Mouse (Mus musculus): Measurements from ENCODE around the gene Eef2. TPM values are rescaled to one million over a fixed set of nuclear protein-coding genes. Genes with fewer than 3 reads are reported as not detected.
A peak's percentile ranks its signal among the peaks of the same experiment; 100 is the strongest.
"Not testable (repeated sequence)": the region's sequence is repeated elsewhere in the genome, so short reads cannot be mapped to it uniquely, and the experiment has no call there.

Eef2 gene
- polyA plus RNA-seq, 1 experiment from 2014 or later, result 534 TPM

DNA sequence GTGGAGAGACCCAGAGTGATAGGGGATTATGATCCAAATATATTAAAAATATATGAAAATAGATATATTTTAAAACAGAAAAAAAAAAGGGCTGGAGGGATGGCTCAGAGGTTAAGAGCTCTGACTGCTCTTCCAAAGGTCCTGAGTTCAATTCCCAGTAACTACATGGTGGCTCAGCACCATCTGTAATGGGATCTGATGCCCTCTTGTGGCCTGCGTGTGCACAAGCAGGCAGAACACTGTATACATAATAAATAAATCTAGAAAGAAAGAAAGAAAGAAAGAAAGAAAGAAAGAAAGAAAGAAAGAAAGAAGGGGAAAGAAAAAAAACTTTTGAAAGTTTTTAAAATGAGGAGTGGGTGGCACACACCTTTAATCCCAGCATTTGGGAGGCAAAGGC, 40.8 kb downstream of the Eef2 start:
- peaks cover 77% of the 10 kb centered on the region for H3K36me3 ChIP-seq
- not testable (repeated sequence) for H3K9ac ChIP-seq (replicated peaks); H3K27me3 ChIP-seq; H3K4me2 ChIP-seq (replicated peaks); ATAC-seq (ENCODE audit: low FRiP score, low read depth); H3K4me1 ChIP-seq; H3K9me3 ChIP-seq; H3K27ac ChIP-seq (replicated peaks); H3K4me3 ChIP-seq
- WGBS, result 25% methylated on average over 1 of the region's 1 CpGs

DNA sequence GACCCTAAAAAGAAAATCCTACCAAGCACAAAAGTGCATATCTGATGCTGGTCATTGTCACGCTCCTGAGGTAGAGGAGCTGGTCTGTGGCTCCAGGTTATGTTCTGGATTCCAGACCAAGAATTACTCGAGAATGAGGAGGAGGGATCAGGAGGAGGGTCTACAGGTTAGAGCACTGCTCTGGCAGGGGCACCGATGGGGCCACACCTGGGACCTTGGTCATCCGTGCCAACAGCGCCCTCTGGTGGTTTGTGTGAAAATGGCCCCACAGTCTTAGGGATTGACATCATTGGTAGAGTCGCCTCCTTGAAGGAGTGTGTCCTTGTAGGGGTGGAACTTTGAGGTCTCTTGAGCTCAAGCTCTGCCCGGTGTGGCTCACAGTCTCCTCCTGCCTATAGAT, 41.5 kb downstream of the Eef2 start:
- H3K27ac ChIP-seq (replicated peaks), result no peak overlapping the region
- no peak overlapping the region for H3K4me3 ChIP-seq
- no peak overlapping the region for H3K9ac ChIP-seq (replicated peaks)
- no peak for ATAC-seq (ENCODE audit: low FRiP score, low read depth)
- H3K27me3 ChIP-seq, result no peaks in the 10 kb centered on the region
- H3K4me1 ChIP-seq, result no peaks in the 10 kb centered on the region
- H3K36me3 ChIP-seq, result peaks cover 74% of the 10 kb centered on the region
- H3K4me2 ChIP-seq (replicated peaks), result no peak overlapping the region
- H3K9me3 ChIP-seq, result no peaks in the 10 kb centered on the region
- WGBS, result 38% methylated on average over 7 of the region's 7 CpGs

DNA sequence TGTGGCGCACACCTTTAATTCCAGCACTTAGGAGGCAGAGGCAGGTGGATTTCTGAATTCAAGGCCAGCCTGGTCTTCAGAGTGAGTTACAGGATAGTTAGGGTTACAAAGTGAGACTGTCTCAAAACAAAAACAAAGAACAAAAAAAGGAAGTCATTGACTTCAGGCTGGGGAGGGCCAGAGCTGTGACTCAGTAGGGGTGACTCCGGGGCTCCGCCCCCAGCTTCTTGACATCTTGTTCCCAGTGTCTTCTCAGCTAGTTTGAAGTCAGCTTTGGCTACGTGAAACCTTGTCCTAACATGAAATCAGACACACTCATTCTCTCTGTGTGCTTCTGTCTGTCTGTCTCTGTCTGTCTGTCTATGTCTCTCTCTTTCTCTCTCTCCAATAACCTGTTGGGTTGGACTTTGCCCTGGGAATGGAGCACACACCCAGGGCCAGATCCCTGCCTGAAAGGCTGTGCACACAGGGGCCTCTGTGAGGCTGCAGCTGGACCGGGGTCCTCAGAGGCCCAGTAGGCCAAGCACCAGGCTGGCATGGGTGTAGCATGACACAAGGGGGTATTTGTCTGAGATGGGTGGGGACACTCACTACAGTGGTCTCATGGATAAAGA, 45.1 kb downstream of the Eef2 start:
- Histone ChIP-seq H3K9ac (replicated peaks) (no peak overlapping the region), H3K4me3 (no peak overlapping the region), H3K36me3 (peaks cover 54% of the 10 kb centered on the region), H3K4me1 (no peaks in the 10 kb centered on the region), H3K4me2 (replicated peaks) (no peak overlapping the region), H3K27ac (replicated peaks) (no peak overlapping the region), H3K27me3 (no peaks in the 10 kb centered on the region), H3K9me3 (no peaks in the 10 kb centered on the region)
- no peak for ATAC-seq (ENCODE audit: low FRiP score, low read depth)
- WGBS, result 94% methylated on average over 5 of the region's 5 CpGs

DNA sequence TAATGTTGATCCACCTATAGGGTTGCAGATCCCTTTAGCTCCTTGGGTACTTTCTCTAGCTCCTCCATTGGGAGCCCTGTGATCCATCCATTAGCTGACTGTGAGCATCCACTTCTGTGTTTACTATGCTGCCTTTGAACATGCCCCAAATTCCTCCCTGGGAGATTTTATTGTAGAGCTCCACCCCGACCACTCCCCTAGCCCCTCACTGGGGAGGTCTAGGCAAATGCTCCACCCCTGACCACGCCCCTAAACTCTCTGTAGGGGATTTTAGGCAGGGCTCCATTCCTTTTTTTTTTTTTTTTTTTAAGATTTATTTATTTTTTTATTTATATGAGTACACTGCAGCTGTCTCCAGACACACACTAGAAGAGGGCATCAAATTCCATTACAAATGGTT, 47.3 kb downstream of the Eef2 start:
- H3K9ac ChIP-seq (replicated peaks); ATAC-seq (ENCODE audit: low FRiP score, low read depth): not testable (repeated sequence)
- WGBS, result 71% methylated on average over 2 of the region's 2 CpGs

DNA sequence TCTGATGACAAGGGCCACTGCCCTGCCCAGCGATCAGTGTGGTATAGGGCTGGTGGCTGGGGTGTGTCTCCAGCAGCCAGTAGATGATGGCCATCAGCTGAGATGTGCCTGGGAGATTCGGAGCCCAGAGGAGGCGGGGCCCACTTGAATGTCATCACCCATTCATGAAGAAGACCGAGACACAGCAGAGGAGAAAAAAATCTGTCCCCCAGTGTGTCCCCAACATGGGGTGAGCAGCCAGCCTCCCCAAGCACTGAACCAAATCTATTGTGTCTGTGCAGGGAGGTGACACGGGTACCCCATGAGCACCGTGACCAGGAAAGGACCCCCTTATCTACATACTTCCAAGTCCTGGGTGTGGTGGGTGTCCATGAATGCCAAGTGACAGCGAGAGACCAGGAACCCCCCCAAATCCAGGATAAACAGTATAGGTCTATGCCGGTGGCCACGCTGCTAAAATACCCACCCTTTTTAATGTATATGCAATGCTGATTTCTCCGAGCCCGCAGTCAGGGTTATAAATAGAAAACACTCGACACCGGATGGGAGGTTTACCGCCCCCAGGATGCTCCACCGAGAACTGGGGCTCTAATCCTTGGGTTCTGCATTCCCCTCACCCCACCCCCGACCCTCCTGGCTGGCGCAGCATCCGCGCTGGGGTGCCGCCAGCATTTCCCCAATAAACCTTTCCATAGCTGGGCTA, 53.5 kb downstream of the Eef2 start:
- no peak for ATAC-seq (ENCODE audit: low FRiP score, low read depth)
- Histone ChIP-seq H3K4me1 (peaks cover 40% of the 10 kb centered on the region), H3K4me2 (replicated peaks) (peak overlapping the region; percentile 63), H3K27me3 (peaks cover 15% of the 10 kb centered on the region), H3K36me3 (peaks cover 5% of the 10 kb centered on the region; the same call in 1 of the 2 replicates), H3K4me3 (peak overlapping the region; percentile 54), H3K9me3 (no peaks in the 10 kb centered on the region), H3K27ac (replicated peaks) (peak overlapping the region; percentile 78), H3K9ac (replicated peaks) (peak overlapping the region; percentile 76)
- WGBS, result 12% methylated on average over 20 of the region's 20 CpGs

More for the DNA sequence above, 47.3 kb downstream of the Eef2 start:
- peaks cover 44% of the 10 kb centered on the region for H3K36me3 ChIP-seq
- H3K4me1 ChIP-seq; H3K9me3 ChIP-seq; H3K4me2 ChIP-seq (replicated peaks); H3K27ac ChIP-seq (replicated peaks); H3K27me3 ChIP-seq; H3K4me3 ChIP-seq: not testable (repeated sequence)

DNA sequence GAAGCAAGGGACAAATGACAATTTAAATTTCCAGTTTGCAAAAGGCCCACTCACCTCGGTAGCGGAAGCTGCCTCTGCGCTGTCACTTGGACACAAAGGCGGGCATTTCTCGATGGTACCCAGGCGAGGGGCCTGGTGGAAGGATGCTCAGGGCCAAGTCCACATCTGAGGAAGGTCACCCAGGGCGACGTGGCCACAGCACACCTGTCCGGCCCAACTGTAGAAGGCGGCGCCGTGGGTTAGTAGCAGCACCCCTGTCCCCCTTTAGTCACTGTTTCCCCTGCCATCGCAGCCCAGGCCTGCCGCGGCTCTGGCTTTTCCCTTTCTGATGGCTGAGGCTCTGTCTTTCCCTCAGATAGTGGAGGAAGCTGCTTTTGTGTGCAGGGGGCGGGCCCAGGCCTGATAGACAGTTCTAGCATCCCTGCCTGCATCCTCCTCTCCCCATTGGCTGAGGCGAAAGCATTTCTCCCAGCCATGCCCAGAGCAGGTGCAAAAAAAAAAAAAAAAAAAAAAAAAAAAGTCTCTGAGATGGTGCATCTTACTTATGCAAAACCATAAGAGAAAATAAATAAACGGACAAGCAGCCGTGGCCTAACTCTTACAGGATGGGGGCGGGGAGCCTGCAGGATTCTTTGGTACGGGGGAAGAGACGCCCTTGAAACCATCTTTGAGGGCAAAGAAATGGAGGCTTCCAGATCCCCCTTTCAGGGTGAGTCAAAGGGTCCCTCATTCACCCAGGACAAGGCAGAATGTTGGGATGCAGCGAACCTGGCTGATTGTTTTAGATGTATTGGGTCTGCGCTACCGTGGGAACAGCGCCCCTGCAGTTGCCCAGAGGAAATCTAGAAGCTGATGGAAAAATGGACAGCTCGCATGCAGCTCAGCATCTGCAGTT, 54.3 kb downstream of the Eef2 start, which contains the start of gene Atcay:
Gene Atcay (minus strand): TSS at position 396 of the 895 bp plus-strand sequence.
- Histone ChIP-seq H3K36me3 (peaks cover 5% of the 10 kb centered on the region; the same call in 1 of the 2 replicates), H3K4me3 (peak within 1 kb of the TSS; percentile 54), H3K9ac (replicated peaks) (peak within 1 kb of the TSS; percentile 76), H3K27ac (replicated peaks) (peak within 1 kb of the TSS; percentile 78), H3K4me1 (peaks cover 40% of the 10 kb centered on the region), H3K4me2 (replicated peaks) (peak within 1 kb of the TSS; percentile 63), H3K27me3 (peaks cover 15% of the 10 kb centered on the region), H3K9me3 (no peaks in the 10 kb centered on the region)
- ATAC-seq (ENCODE audit: low FRiP score, low read depth), result peak; percentile 86
- WGBS, result 3% methylated on average over 27 of the region's 27 CpGs

DNA sequence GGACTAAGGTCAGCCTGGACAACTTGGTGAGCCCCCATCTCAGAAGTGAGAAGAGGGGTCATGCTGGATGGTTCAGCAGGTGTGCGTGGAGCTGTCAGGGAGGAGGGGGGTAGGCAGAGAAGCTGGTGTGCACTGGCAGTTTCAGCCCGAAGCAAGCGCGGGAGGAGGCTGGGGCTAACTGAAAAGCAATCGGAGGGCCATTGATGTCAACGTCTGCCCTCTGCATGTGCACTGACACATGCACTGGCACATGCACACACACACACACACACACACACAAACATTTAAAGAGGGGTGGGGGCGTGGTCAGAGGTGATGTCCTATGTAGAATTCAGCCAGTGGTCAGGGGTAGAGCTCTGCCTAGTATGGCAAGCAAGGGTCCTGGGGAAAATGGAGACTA, 55.0 kb downstream of the Eef2 start:
- Histone ChIP-seq H3K9ac (replicated peaks) (peak overlapping the region; percentile 52; the same call in 1 of the 2 replicates), H3K36me3 (peaks cover 5% of the 10 kb centered on the region; the same call in 1 of the 2 replicates), H3K27ac (replicated peaks) (peak overlapping the region; percentile 78), H3K4me3 (peak overlapping the region; percentile 54), H3K4me1 (peaks cover 40% of the 10 kb centered on the region), H3K4me2 (replicated peaks) (peak overlapping the region; percentile 63), H3K9me3 (no peaks in the 10 kb centered on the region), H3K27me3 (peaks cover 17% of the 10 kb centered on the region)
- ATAC-seq (ENCODE audit: low FRiP score, low read depth), result peak; percentile 10; the same call in 1 of the 2 replicates
- 67% methylated on average over 7 of the region's 7 CpGs for WGBS

Other genes with a start within 250 kb of the Eef2 start
- 8.7 and 11.8 TPM in 2 replicates for gene Gadd45b, start 246.6 kb upstream of the Eef2 start, polyA plus RNA-seq (2016; fragmentation: Nextera tagmentation; extraction: Ambion mirVana)
- gene Gng7, start 161.7 kb upstream of the Eef2 start, polyA plus RNA-seq (2016; fragmentation: Nextera tagmentation; extraction: Ambion mirVana), result 8.8 and 9.3 TPM in 2 replicates
- gene Diras1, start 151.0 kb upstream of the Eef2 start, polyA plus RNA-seq (2016; fragmentation: Nextera tagmentation; extraction: Ambion mirVana), result 11.3 and 13.4 TPM in 2 replicates
- 33.1 and 34.9 TPM in 2 replicates for gene Slc39a3, start 139.2 kb upstream of the Eef2 start, polyA plus RNA-seq (2016; fragmentation: Nextera tagmentation; extraction: Ambion mirVana)
- gene Sgta, start 116.5 kb upstream of the Eef2 start, polyA plus RNA-seq (2016; fragmentation: Nextera tagmentation; extraction: Ambion mirVana), result 262 and 271 TPM in 2 replicates
- gene Thop1, start 106.6 kb upstream of the Eef2 start, polyA plus RNA-seq (2016; fragmentation: Nextera tagmentation; extraction: Ambion mirVana), result 56.9 and 58.3 TPM in 2 replicates
- 0.22 and 0.28 TPM in 2 replicates for gene Creb3l3, start 77.8 kb upstream of the Eef2 start, polyA plus RNA-seq (2016; fragmentation: Nextera tagmentation; extraction: Ambion mirVana)
- gene Map2k2, start 70.7 kb upstream of the Eef2 start, polyA plus RNA-seq (2016; fragmentation: Nextera tagmentation; extraction: Ambion mirVana), result 245 and 248 TPM in 2 replicates
- 14.6 and 15.9 TPM in 2 replicates for gene Zbtb7a, start 41.4 kb upstream of the Eef2 start, polyA plus RNA-seq (2016; fragmentation: Nextera tagmentation; extraction: Ambion mirVana)
- 58.6 and 64.9 TPM in 2 replicates for gene Pias4, start 8.7 kb upstream of the Eef2 start, polyA plus RNA-seq (2016; fragmentation: Nextera tagmentation; extraction: Ambion mirVana)
- gene Dapk3, start 6.4 kb downstream of the Eef2 start, polyA plus RNA-seq (2016; fragmentation: Nextera tagmentation; extraction: Ambion mirVana), result 77.3 and 79.6 TPM in 2 replicates
- 0.18 TPM in 1 of 2 replicates, not detected in the other for gene 4930442H23Rik, start 7.2 kb downstream of the Eef2 start, polyA plus RNA-seq (2016; fragmentation: Nextera tagmentation; extraction: Ambion mirVana)
- gene Nmrk2, start 25.4 kb downstream of the Eef2 start, polyA plus RNA-seq (2016; fragmentation: Nextera tagmentation; extraction: Ambion mirVana), result not detected in 2 replicates
- 35.5 and 37.2 TPM in 2 replicates for gene Atcay, start 54.2 kb downstream of the Eef2 start, polyA plus RNA-seq (2016; fragmentation: Nextera tagmentation; extraction: Ambion mirVana)
- gene Zfr2, start 56.5 kb downstream of the Eef2 start, polyA plus RNA-seq (2016; fragmentation: Nextera tagmentation; extraction: Ambion mirVana), result 12.1 and 13.6 TPM in 2 replicates
- 4.3 and 5.0 TPM in 2 replicates for gene Matk, start 76.3 kb downstream of the Eef2 start, polyA plus RNA-seq (2016; fragmentation: Nextera tagmentation; extraction: Ambion mirVana)
- gene Mrpl54, start 90.3 kb downstream of the Eef2 start, polyA plus RNA-seq (2016; fragmentation: Nextera tagmentation; extraction: Ambion mirVana), result 168 and 169 TPM in 2 replicates
- 34.8 and 36.1 TPM in 2 replicates for gene Apba3, start 90.3 kb downstream of the Eef2 start, polyA plus RNA-seq (2016; fragmentation: Nextera tagmentation; extraction: Ambion mirVana)
- 6.6 and 7.5 TPM in 2 replicates for gene Tjp3, start 115.0 kb downstream of the Eef2 start, polyA plus RNA-seq (2016; fragmentation: Nextera tagmentation; extraction: Ambion mirVana)
- gene Pip5k1c, start 116.3 kb downstream of the Eef2 start, polyA plus RNA-seq (2016; fragmentation: Nextera tagmentation; extraction: Ambion mirVana), result 89.9 and 92.6 TPM in 2 replicates
- gene Cactin, start 144.5 kb downstream of the Eef2 start, polyA plus RNA-seq (2016; fragmentation: Nextera tagmentation; extraction: Ambion mirVana), result 58.8 and 60.5 TPM in 2 replicates
- gene Tbxa2r, start 152.1 kb downstream of the Eef2 start, polyA plus RNA-seq (2016; fragmentation: Nextera tagmentation; extraction: Ambion mirVana), result 3.7 and 4.4 TPM in 2 replicates
- not detected in 2 replicates for gene Gipc3, start 166.6 kb downstream of the Eef2 start, polyA plus RNA-seq (2016; fragmentation: Nextera tagmentation; extraction: Ambion mirVana)
- gene Hmg20b, start 173.8 kb downstream of the Eef2 start, polyA plus RNA-seq (2016; fragmentation: Nextera tagmentation; extraction: Ambion mirVana), result 90.8 and 97.9 TPM in 2 replicates
- 12.0 and 13.7 TPM in 2 replicates for gene Mfsd12, start 180.9 kb downstream of the Eef2 start, polyA plus RNA-seq (2016; fragmentation: Nextera tagmentation; extraction: Ambion mirVana)
- 0.34 and 0.92 TPM in 2 replicates for gene 4930404N11Rik, start 189.2 kb downstream of the Eef2 start, polyA plus RNA-seq (2016; fragmentation: Nextera tagmentation; extraction: Ambion mirVana)
- 135 and 139 TPM in 2 replicates for gene Fzr1, start 201.9 kb downstream of the Eef2 start, polyA plus RNA-seq (2016; fragmentation: Nextera tagmentation; extraction: Ambion mirVana)
- 63.5 and 67.2 TPM in 2 replicates for gene Dohh, start 207.8 kb downstream of the Eef2 start, polyA plus RNA-seq (2016; fragmentation: Nextera tagmentation; extraction: Ambion mirVana)
- 4.2 and 5.5 TPM in 2 replicates for gene Gm48551, start 207.8 kb downstream of the Eef2 start, polyA plus RNA-seq (2016; fragmentation: Nextera tagmentation; extraction: Ambion mirVana)
- gene Gm48552, start 212.4 kb downstream of the Eef2 start, polyA plus RNA-seq (2016; fragmentation: Nextera tagmentation; extraction: Ambion mirVana), result 0.50 and 2.3 TPM in 2 replicates
- gene Smim24, start 216.4 kb downstream of the Eef2 start, polyA plus RNA-seq (2016; fragmentation: Nextera tagmentation; extraction: Ambion mirVana), result 2.1 and 2.8 TPM in 2 replicates